Mouse (Mus musculus) natural killer cell, adult 2 months (primary cell): ENCODE measurements around the gene Il3.

ENCODE experiments used
- DNase-seq, 2 experiments: peaks; one replicate each; pipeline ENCODE4 v3.0.0; 2022; ENCODE audit warnings: low spot score in 2 of 2

Il3 gene

GRCm38 (mm10) chr11:54287821-54288453 is 20.9 kb upstream of the Il3 start:
- no peak for DNase-seq

GRCm38 (mm10) chr11:54271437-54271949 is 4.4 kb upstream of the Il3 start:
- DNase-seq = no peak

GRCm38 (mm10) chr11:54269191-54269896 is 2.3 kb upstream of the Il3 start:
- DNase-seq = no peak

- peak; percentile 46 to 57 for DNase-seq
Measured at GRCm38 (mm10) chr11:54264542-54264941, 2.5 kb downstream of the Il3 start.

GRCm38 (mm10) chr11:54263405-54264031 is 3.6 kb downstream of the Il3 start:
- DNase-seq = no peak

GRCm38 (mm10) chr11:54256624-54257376 is 10.3 kb downstream of the Il3 start:
- DNase-seq = peak; percentile 66 to 79

GRCm38 (mm10) chr11:54254114-54254513 is 13.0 kb downstream of the Il3 start:
- DNase-seq = peak; percentile 15 to 38

GRCm38 (mm10) chr11:54250575-54250974 is 16.5 kb downstream of the Il3 start:
- DNase-seq = no peak

GRCm38 (mm10) chr11:54249748-54250147 is 17.3 kb downstream of the Il3 start:
- DNase-seq = no peak

- peak; percentile 30 to 48 for DNase-seq
Measured at GRCm38 (mm10) chr11:54248940-54249717, 17.9 kb downstream of the Il3 start, which contains the start of gene Csf2. Gene Csf2, minus strand, starts transcription at chr11:54249667.

GRCm38 (mm10) chr11:54247251-54247950 is 19.7 kb downstream of the Il3 start:
- DNase-seq = no peak

- DNase-seq = no peak
Measured at GRCm38 (mm10) chr11:54244465-54244864, 22.6 kb downstream of the Il3 start.

GRCm38 (mm10) chr11:54242494-54242893 is 24.6 kb downstream of the Il3 start:
- no peak for DNase-seq

- DNase-seq = peak; percentile 16 to 30
Measured at GRCm38 (mm10) chr11:54236939-54237338, 30.1 kb downstream of the Il3 start.

GRCm38 (mm10) chr11:54227478-54227877 is 39.6 kb downstream of the Il3 start:
- no peak for DNase-seq

GRCm38 (mm10) chr11:54224475-54224986 is 42.5 kb downstream of the Il3 start:
- no peak for DNase-seq

- no peak for DNase-seq
Measured at GRCm38 (mm10) chr11:54223637-54224474, 43.2 kb downstream of the Il3 start.

GRCm38 (mm10) chr11:54219903-54220740 is 47.0 kb downstream of the Il3 start:
- peak; percentile 26 to 46 for DNase-seq
